Mouse (Mus musculus) kidney, embryonic 14.5 days (tissue): ENCODE results near the gene Frmd4a. TPM values are rescaled to one million over a fixed set of nuclear protein-coding genes. Genes with fewer than 3 reads are reported as not detected.

ENCODE experiments used
- ATAC-seq: fragments of 200-750 bp; cut with Nextera tagmentation; 2 replicates; pipeline ENCODE4 v1.8.0; 2017; ENCODE audit warnings: moderate number of reproducible peaks, mild to moderate bottlenecking, moderate TSS enrichment, moderate library complexity; ENCODE audit not compliant: low FRiP score, low TSS enrichment
- H3K27ac ChIP-seq: fragments of 300-500 bp; sonication (generic); 2 replicates; pipeline ENCODE4 v1.5.1; 2014; ENCODE audit warnings: low read depth, mild to moderate bottlenecking, low read length, moderate library complexity, mixed read lengths
- H3K27me3 ChIP-seq: fragments of 300-500 bp; sonication (generic); 2 replicates; pipeline ENCODE4 v1.6.1; 2014; ENCODE audit warnings: mild to moderate bottlenecking, low read length; ENCODE audit not compliant: control insufficient read depth, insufficient read depth
- H3K36me3 ChIP-seq: fragments of 300-500 bp; sonication (generic); 2 replicates; pipeline ENCODE4 v1.6.1; 2014; ENCODE audit warnings: low read length, mixed read lengths; ENCODE audit not compliant: control insufficient read depth, insufficient read depth
- H3K4me1 ChIP-seq: fragments of 300-500 bp; sonication (generic); 2 replicates; pipeline ENCODE4 v1.6.1; 2014; ENCODE audit warnings: low read length, mixed read lengths; ENCODE audit not compliant: control insufficient read depth, insufficient read depth
- H3K4me2 ChIP-seq: fragments of 300-500 bp; sonication (generic); replicated peaks from 2 replicates; pipeline ENCODE4 v1.6.1; 2014; ENCODE audit warnings: low read depth, mild to moderate bottlenecking, low read length
- H3K4me3 ChIP-seq: fragments of 300-500 bp; sonication (generic); 2 replicates; pipeline ENCODE4 v1.5.1; 2014; ENCODE audit warnings: mild to moderate bottlenecking, low read length
- H3K9ac ChIP-seq: fragments of 300-500 bp; sonication (generic); 2 replicates; pipeline ENCODE4 v1.6.1; 2014; ENCODE audit warnings: low read depth, mild to moderate bottlenecking, low read length, moderate library complexity
- H3K9me3 ChIP-seq: fragments of 300-500 bp; sonication (generic); 2 replicates; pipeline ENCODE4 v1.6.1; 2016; ENCODE audit warnings: low read length; ENCODE audit not compliant: control insufficient read depth
- WGBS: fragments of 180-500 bp; shearing (Covaris S2); extraction: QIAGEN DNeasy Blood & Tissue Kit; methylation state at CpG from one replicate; pipeline ENCODE4 v1.1.7; 2014; 5-methylcytosine and 5-hydroxymethylcytosine counted together
- polyA plus RNA-seq: library from polyadenylated mRNA; unstranded; fragments of >200 nt; fragmentation: Nextera tagmentation; extraction: Ambion mirVana; gene quantifications from 2 replicates; pipeline ENCODE4 v1.2.1, GENCODE M21; 2014

Frmd4a gene
- polyA plus RNA-seq, 1 experiment from 2014 or later = 39.2 TPM

GRCm38 (mm10) chr2:4400771-4401596, 383.5 kb downstream of the Frmd4a start:
- peak overlapping the region; percentile 90 for H3K9ac ChIP-seq
- H3K4me1 ChIP-seq = peaks cover 14% of the 10 kb centered on the region; the same call in 1 of the 2 replicates
- peak; percentile 71 for ATAC-seq
- H3K27me3 ChIP-seq = no peaks in the 10 kb centered on the region
- WGBS = under 1% methylated on average over 48 of the region's 74 CpGs
- H3K4me3 ChIP-seq = peak overlapping the region; percentile 71
- no peaks in the 10 kb centered on the region for H3K36me3 ChIP-seq
- H3K9me3 ChIP-seq = no peaks in the 10 kb centered on the region
- H3K4me2 ChIP-seq = peak overlapping the region; percentile 86
- peak overlapping the region; percentile 79 for H3K27ac ChIP-seq

GRCm38 (mm10) chr2:4401597-4402581, 384.4 kb downstream of the Frmd4a start:
- Histone ChIP-seq H3K27ac (peak overlapping the region; percentile 79; the same call in 1 of the 2 replicates), H3K27me3 (no peaks in the 10 kb centered on the region), H3K4me1 (peaks cover 14% of the 10 kb centered on the region; the same call in 1 of the 2 replicates), H3K4me3 (peak overlapping the region; percentile 71), H3K36me3 (no peaks in the 10 kb centered on the region), H3K9me3 (no peaks in the 10 kb centered on the region), H3K4me2 (peak overlapping the region; percentile 86), H3K9ac (peak overlapping the region; percentile 90)
- 3% methylated on average over 28 of the region's 28 CpGs for WGBS
- ATAC-seq = peak; percentile 51

- no peaks in the 10 kb centered on the region for H3K9me3 ChIP-seq
- WGBS = 66% methylated on average over 5 of the region's 5 CpGs
- no peaks in the 10 kb centered on the region for H3K36me3 ChIP-seq
- no peak overlapping the region for H3K27ac ChIP-seq
- H3K4me3 ChIP-seq = no peak overlapping the region
- no peak overlapping the region for H3K4me2 ChIP-seq
- no peaks in the 10 kb centered on the region for H3K27me3 ChIP-seq
- no peak for ATAC-seq
- H3K9ac ChIP-seq = no peak overlapping the region
- H3K4me1 ChIP-seq = 0 out of 2 replicates have a peak, but pooled peaks cover 4% of the 10 kb centered on the region
Observed at GRCm38 (mm10) chr2:4406977-4407376, 389.5 kb downstream of the Frmd4a start.

GRCm38 (mm10) chr2:4409810-4410433, 392.4 kb downstream of the Frmd4a start:
- 65% methylated on average over 8 of the region's 8 CpGs for WGBS
- no peak for ATAC-seq
- no peaks in the 10 kb centered on the region for H3K9me3 ChIP-seq

GRCm38 (mm10) chr2:4412870-4413595, 395.5 kb downstream of the Frmd4a start:
- Histone ChIP-seq H3K4me1 (no peaks in the 10 kb centered on the region; the same call in 1 of the 2 replicates), H3K27me3 (no peaks in the 10 kb centered on the region), H3K36me3 (no peaks in the 10 kb centered on the region), H3K4me2 (no peak overlapping the region), H3K9me3 (no peaks in the 10 kb centered on the region), H3K4me3 (no peak overlapping the region), H3K27ac (no peak overlapping the region), H3K9ac (no peak overlapping the region)
- whole genome bisulfite sequencing = 63% methylated on average over 5 of the region's 5 CpGs
- no peak for ATAC-seq

More at GRCm38 (mm10) chr2:4409810-4410433, 392.4 kb downstream of the Frmd4a start:
- Histone ChIP-seq H3K27me3 (no peaks in the 10 kb centered on the region), H3K27ac (no peak overlapping the region), H3K9ac (no peak overlapping the region), H3K4me2 (no peak overlapping the region), H3K4me3 (no peak overlapping the region), H3K36me3 (no peaks in the 10 kb centered on the region), H3K4me1 (no peaks in the 10 kb centered on the region; the same call in 1 of the 2 replicates)

- H3K27ac ChIP-seq = no peak overlapping the region
- H3K4me1 ChIP-seq = no peaks in the 10 kb centered on the region; the same call in 1 of the 2 replicates
- no peaks in the 10 kb centered on the region for H3K36me3 ChIP-seq
- no peak overlapping the region for H3K9ac ChIP-seq
- H3K9me3 ChIP-seq = no peaks in the 10 kb centered on the region
- no peak overlapping the region for H3K4me3 ChIP-seq
- ATAC-seq = no peak
- no peaks in the 10 kb centered on the region for H3K27me3 ChIP-seq
- WGBS = 93% methylated on average over 16 of the region's 16 CpGs
- no peak overlapping the region for H3K4me2 ChIP-seq
Observed at GRCm38 (mm10) chr2:4413596-4414335, 396.2 kb downstream of the Frmd4a start.

GRCm38 (mm10) chr2:4420679-4421312, 403.3 kb downstream of the Frmd4a start:
- no peak for ATAC-seq

More at GRCm38 (mm10) chr2:4420679-4421312, 403.3 kb downstream of the Frmd4a start:
- no peak overlapping the region for H3K4me3 ChIP-seq
- H3K27ac ChIP-seq = no peak overlapping the region
- H3K4me2 ChIP-seq = no peak overlapping the region
- WGBS = 95% methylated on average over 4 of the region's 4 CpGs
- H3K4me1 ChIP-seq = no peaks in the 10 kb centered on the region
- H3K9ac ChIP-seq = no peak overlapping the region
- no peaks in the 10 kb centered on the region for H3K9me3 ChIP-seq
- no peaks in the 10 kb centered on the region for H3K36me3 ChIP-seq
- no peaks in the 10 kb centered on the region for H3K27me3 ChIP-seq
